Mouse (Mus musculus): Measurements from ENCODE around the gene Ttc12. TPM values are rescaled to one million over a fixed set of nuclear protein-coding genes. Genes with fewer than 3 reads are reported as not detected.

The Ttc12 gene
- polyA plus RNA-seq, 1 experiment, result 7.8 TPM

DNA sequence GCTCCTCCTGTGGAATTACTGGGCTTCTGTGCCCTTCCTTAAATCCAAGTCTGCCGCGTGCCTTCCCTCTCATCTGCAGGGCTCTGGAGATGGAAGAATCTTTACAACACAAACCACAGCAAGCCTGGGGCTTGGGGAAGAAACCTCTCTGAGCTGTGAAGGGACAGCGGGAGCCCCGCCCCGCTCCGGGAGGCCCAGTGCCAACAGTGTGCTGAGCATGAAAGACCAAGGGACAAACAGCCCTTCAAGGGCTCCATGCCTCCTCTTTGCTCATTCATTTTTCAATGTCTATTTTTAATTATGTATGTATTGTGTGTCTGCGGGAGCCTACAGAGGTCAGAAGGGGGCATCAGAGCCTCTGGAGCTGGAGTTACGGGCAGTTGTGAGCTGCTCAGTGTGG is 41.3 kb upstream of the Ttc12 start:
- TF ChIP-seq CTCF (IDR thresholded peaks at IDR 0.05; ENCODE audit: low read depth, low read length) (no peak), POLR2A (IDR thresholded peaks at IDR 0.05; ENCODE audit: borderline replicate concordance, low read depth, low read length) (no peak)
- H3K4me1 ChIP-seq (ENCODE audit: control insufficient read depth, insufficient read depth, low read length), result no peaks in the 10 kb centered on the region
- H3K4me3 ChIP-seq (ENCODE audit: insufficient read depth, low read length), result no peak overlapping the region
- H3K27ac ChIP-seq (ENCODE audit: insufficient read depth, low read depth, low read length), result no peak overlapping the region

DNA sequence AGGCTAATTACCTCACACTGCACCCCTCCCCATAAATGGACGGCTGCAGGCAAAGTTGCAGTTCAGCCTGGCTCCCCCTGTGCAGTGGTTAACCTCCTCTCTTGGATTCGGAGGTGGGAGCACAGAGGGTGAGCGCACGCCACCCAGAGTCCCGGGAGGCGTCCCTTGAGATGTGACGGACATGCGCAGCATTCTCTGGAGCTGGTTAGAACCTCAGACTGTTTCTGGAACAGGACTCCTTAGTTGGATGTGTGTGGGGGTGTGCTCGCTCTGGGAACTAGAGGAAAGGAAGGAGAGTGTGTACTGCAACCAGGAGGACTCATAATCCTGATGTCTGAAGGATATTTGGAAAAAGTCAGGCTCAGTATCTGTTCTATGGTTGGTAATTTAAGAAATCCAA is 38.7 kb upstream of the Ttc12 start:
- no peaks in the 10 kb centered on the region for H3K4me1 ChIP-seq (ENCODE audit: control insufficient read depth, insufficient read depth, low read length)
- H3K27ac ChIP-seq (ENCODE audit: insufficient read depth, low read depth, low read length), result no peak overlapping the region
- no peak for TF ChIP-seq CTCF (IDR thresholded peaks at IDR 0.05; ENCODE audit: low read depth, low read length)
- no peak for TF ChIP-seq POLR2A (IDR thresholded peaks at IDR 0.05; ENCODE audit: borderline replicate concordance, low read depth, low read length)
- no peak overlapping the region for H3K4me3 ChIP-seq (ENCODE audit: insufficient read depth, low read length)

DNA sequence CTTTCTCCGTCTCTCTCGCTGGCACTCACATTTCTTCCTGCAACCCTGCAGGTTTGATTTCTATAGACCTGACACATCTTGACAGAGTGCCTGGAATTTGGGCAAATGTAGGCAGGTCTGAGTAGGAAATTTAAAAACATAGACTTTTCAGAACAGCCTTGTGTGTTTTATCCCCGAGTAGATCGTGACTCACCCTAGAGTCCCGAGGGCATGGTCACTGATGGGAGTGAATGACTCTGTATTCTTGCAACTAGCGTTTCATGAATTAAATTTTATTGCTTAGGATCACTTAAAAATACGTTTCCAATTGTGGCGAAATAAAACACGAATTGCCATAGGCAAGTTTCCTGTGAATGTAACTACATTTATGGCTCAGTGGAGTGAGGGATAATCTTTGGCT is 37.9 kb upstream of the Ttc12 start:
- no peak overlapping the region for H3K4me3 ChIP-seq (ENCODE audit: insufficient read depth, low read length)
- TF ChIP-seq CTCF (IDR thresholded peaks at IDR 0.05; ENCODE audit: low read depth, low read length) (no peak), POLR2A (IDR thresholded peaks at IDR 0.05; ENCODE audit: borderline replicate concordance, low read depth, low read length) (no peak)
- H3K27ac ChIP-seq (ENCODE audit: insufficient read depth, low read depth, low read length), result no peak overlapping the region
- H3K4me1 ChIP-seq (ENCODE audit: control insufficient read depth, insufficient read depth, low read length), result no peaks in the 10 kb centered on the region

DNA sequence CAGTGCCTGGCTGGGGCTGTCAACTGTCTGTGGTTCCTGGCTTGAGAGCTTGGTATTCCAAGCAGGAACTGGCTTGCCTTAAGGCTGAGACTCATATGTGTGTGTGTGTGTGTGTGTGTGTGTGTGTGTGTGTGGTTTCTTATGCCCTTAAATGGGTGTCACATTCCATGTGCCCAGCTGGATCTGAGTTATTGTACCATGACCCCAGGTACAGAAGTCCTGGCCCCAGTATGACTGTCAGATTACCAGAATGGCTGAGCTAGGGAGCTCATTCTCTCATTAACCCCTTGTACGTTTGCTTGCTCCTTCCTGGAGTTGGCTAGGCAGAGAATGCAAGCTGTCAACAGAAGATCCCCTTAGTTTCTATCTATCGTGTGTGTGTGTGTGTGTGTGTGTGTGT is 28.3 kb upstream of the Ttc12 start:
- TF ChIP-seq POLR2A (IDR thresholded peaks at IDR 0.05; ENCODE audit: borderline replicate concordance, low read depth, low read length), result no peak
- TF ChIP-seq CTCF (IDR thresholded peaks at IDR 0.05; ENCODE audit: low read depth, low read length), result no peak
- Histone ChIP-seq H3K27ac (ENCODE audit: insufficient read depth, low read depth, low read length) (no peak overlapping the region), H3K4me3 (ENCODE audit: insufficient read depth, low read length) (no peak overlapping the region), H3K4me1 (ENCODE audit: control insufficient read depth, insufficient read depth, low read length) (no peaks in the 10 kb centered on the region)

DNA sequence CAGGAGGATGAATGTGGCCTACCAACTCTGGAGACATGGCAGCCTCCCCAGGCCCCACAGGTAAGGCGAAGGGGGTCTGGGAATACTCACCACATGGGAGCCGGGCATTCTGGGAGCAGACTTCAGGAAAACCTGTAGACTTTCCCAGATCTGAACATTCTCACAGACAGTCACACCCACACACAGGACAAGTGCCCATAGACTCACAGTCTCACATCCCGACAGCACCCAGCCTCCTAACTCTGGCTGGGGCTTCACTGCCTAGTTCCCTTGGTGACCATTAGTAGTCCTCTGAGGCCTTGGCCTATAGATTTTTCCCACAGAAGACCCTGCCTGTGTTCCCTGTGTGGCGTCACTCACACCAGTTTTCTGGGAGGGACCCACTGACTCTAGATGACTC is 24.6 kb upstream of the Ttc12 start:
- TF ChIP-seq CTCF (IDR thresholded peaks at IDR 0.05; ENCODE audit: low read depth, low read length) (no peak), POLR2A (IDR thresholded peaks at IDR 0.05; ENCODE audit: borderline replicate concordance, low read depth, low read length) (no peak)
- Histone ChIP-seq H3K4me1 (ENCODE audit: control insufficient read depth, insufficient read depth, low read length) (no peaks in the 10 kb centered on the region), H3K4me3 (ENCODE audit: insufficient read depth, low read length) (no peak overlapping the region), H3K27ac (ENCODE audit: insufficient read depth, low read depth, low read length) (no peak overlapping the region)

DNA sequence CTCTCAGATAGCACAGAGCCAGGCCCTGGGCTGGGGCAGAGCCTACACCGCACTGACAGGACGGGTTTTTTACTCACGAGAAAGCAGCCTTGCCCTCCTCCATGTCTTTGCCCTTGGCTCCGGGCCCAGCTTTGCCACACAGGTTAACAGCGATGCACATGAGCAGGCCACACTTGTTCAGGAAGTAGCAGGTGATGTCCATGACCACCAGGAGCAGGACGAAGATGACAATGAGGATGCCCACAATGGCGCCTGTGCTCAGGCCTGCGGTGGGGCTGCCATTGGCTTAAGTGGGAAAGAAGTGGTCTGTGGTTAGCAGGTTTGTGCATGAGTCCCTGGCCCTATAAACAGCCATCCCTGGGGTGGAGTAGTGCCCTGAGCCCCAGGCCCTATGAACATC is 23.6 kb upstream of the Ttc12 start:
- Histone ChIP-seq H3K27ac (ENCODE audit: insufficient read depth, low read depth, low read length) (no peak overlapping the region), H3K4me1 (ENCODE audit: control insufficient read depth, insufficient read depth, low read length) (no peaks in the 10 kb centered on the region), H3K4me3 (ENCODE audit: insufficient read depth, low read length) (no peak overlapping the region)
- no peak for TF ChIP-seq CTCF (IDR thresholded peaks at IDR 0.05; ENCODE audit: low read depth, low read length)
- TF ChIP-seq POLR2A (IDR thresholded peaks at IDR 0.05; ENCODE audit: borderline replicate concordance, low read depth, low read length), result no peak

DNA sequence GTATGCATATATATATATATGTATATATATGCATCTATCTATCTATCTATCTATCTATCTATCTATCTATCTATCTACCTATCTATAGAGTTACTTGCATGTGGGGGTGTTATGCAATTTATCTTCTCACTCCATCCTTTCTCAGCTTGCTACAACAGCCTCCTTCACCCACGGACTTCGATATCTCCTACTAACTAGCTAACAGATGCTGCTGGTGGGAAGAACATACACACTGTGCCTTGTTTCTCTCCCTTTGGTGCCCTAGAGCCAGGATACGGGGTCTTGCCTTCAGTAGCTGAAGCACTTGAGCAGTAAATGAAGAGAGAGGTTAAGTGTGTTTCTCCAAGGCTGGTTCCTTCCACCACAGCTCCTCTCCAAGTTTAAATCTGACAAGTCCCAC is 23.1 kb upstream of the Ttc12 start:
- no peak overlapping the region for H3K4me3 ChIP-seq (ENCODE audit: insufficient read depth, low read length)
- no peaks in the 10 kb centered on the region for H3K4me1 ChIP-seq (ENCODE audit: control insufficient read depth, insufficient read depth, low read length)
- no peak overlapping the region for H3K27ac ChIP-seq (ENCODE audit: insufficient read depth, low read depth, low read length)
- TF ChIP-seq POLR2A (IDR thresholded peaks at IDR 0.05; ENCODE audit: borderline replicate concordance, low read depth, low read length), result no peak
- no peak for TF ChIP-seq CTCF (IDR thresholded peaks at IDR 0.05; ENCODE audit: low read depth, low read length)

DNA sequence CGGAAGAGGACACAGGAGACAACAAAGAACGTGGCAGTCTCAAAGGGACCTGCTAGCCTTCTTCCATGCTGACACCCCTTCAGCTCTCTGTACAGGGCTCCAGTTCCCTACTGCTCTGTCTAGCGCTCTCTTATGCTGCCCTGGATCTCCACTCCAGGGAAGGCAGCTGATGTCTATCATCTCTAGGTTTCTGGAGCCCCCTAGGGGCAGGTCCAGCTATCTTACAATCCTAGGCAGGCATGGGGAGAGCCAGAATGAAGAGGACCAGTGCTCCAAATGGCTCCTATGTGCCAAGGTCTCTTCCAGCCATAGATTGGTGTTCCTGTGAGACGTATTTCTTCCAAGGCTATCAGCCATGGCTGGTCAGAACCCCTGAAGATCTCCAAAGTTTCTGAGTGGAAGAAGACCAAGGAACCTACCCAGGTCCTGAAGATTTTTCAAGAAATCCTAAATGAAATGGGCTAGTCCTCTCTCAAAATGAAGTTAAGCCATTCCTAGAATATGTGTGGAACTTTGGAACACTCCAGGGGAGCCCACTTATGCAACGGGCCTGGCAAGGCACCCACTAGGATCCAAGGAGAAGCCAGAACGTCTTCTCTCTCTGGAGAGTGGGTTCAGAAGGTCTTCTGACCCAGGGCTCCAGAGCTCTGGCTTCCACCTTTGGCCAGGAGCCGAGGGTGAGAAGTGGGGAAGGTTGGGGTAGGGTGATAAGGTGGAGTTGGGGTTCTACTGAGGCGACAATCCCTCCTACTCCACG is 22.0 kb upstream of the Ttc12 start:
- TF ChIP-seq POLR2A (IDR thresholded peaks at IDR 0.05; ENCODE audit: borderline replicate concordance, low read depth, low read length) (no peak), CTCF (IDR thresholded peaks at IDR 0.05; ENCODE audit: low read depth, low read length) (no peak)
- Histone ChIP-seq H3K4me1 (ENCODE audit: control insufficient read depth, insufficient read depth, low read length) (no peaks in the 10 kb centered on the region), H3K27ac (ENCODE audit: insufficient read depth, low read depth, low read length) (no peak overlapping the region), H3K4me3 (ENCODE audit: insufficient read depth, low read length) (no peak overlapping the region)

DNA sequence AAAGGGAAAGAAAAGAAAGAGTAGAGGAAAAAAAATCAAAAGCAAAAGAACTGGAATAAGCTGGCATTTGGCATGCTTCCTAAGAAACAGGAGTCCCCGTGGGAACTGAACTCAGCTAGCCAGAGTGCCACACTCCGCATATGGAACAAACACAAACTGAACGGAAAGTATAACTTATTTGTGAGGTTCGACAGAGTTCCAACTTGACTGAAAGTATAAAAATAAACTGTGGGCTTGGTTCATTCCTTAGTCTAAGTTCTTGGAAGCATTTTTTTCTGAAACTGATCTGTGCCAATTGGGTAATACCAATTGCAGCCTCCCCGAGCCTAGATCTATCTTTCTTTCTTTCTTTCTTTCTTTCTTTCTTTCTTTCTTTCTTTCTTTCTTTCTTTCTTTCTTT is 18.6 kb upstream of the Ttc12 start:
- no peak for TF ChIP-seq CTCF (IDR thresholded peaks at IDR 0.05; ENCODE audit: low read depth, low read length)
- no peak for TF ChIP-seq POLR2A (IDR thresholded peaks at IDR 0.05; ENCODE audit: borderline replicate concordance, low read depth, low read length)
- H3K4me1 ChIP-seq (ENCODE audit: control insufficient read depth, insufficient read depth, low read length), result no peaks in the 10 kb centered on the region
- H3K4me3 ChIP-seq (ENCODE audit: insufficient read depth, low read length), result no peak overlapping the region
- H3K27ac ChIP-seq (ENCODE audit: insufficient read depth, low read depth, low read length), result no peak overlapping the region

DNA sequence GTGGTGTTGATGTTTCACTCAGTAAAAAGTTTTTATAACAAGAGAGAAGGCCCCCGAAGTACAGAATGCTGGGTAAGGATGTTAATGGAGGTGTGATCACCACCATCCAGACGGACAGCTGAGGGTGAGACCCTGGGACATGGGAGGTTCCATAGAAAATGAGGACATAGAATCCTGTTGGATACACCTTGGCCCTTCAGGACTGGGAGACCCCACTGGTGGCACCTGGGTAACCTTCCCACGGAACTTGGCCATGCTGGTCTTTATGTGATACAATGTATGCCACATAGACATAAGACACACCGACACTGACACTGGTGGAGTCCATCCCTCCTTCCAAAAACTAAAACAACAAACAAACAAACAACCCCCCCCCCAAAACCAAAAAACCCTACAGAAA is 16.2 kb upstream of the Ttc12 start:
- Histone ChIP-seq H3K27ac (ENCODE audit: insufficient read depth, low read depth, low read length) (no peak overlapping the region), H3K4me1 (ENCODE audit: control insufficient read depth, insufficient read depth, low read length) (no peaks in the 10 kb centered on the region), H3K4me3 (ENCODE audit: insufficient read depth, low read length) (no peak overlapping the region)
- TF ChIP-seq CTCF (IDR thresholded peaks at IDR 0.05; ENCODE audit: low read depth, low read length), result no peak
- TF ChIP-seq POLR2A (IDR thresholded peaks at IDR 0.05; ENCODE audit: borderline replicate concordance, low read depth, low read length), result no peak

Measured in bone marrow macrophage, adult 2 months (primary cell).